Mouse (Mus musculus) heart, postnatal 10 days (tissue): Measurements from ENCODE around the gene Mea1. TPM values are rescaled to one million over a fixed set of nuclear protein-coding genes. Genes with fewer than 3 reads are reported as not detected.

ENCODE experiments used
- DNase-seq, 2 experiments: peaks; one replicate each; pipeline ENCODE4 v3.0.0; 2021
- intact Hi-C: fragments of 180-260 bp; cut with DNase I; formaldehyde crosslinking; loops from one replicate; pipeline ENCODE4 v1.15.1; 2025
- total RNA-seq, 2 experiments: library from RNA; stranded (reverse); gene quantifications; 2 replicates each; pipeline ENCODE4 v1.2.3; 2021

Mea1 gene
- total RNA-seq, 2 experiments from 2014 or later: 62.3 to 67.2 TPM

- DNase-seq: peak; percentile 71 to 80
- intact Hi-C loops: no loop called here
Observed at GRCm38 (mm10) chr17:46662730-46663129, 15.9 kb upstream of the Mea1 start.

DNA sequence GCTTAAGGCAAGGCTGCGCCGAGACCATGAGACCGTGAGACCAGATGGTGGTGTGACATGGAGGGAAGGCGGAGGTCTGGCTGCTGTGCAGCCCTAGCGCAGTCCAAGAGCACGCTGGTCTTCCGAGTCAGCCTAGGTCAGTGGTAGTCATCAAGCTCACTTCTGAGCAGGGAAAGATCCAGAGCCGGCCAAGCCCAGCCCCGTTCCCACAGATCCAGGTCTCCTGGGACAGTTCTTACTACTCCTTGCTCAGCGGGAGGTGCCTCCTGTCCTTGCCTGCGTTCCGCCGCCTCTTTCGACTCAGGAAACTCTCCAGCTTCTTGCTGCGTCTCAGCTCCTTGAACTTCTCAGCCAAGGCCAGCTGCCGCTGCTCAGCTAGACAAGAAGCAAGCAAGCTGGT is 10.9 kb upstream of the Mea1 start:
- DNase-seq: peak in 1 of 2 experiments; percentile 47
- intact Hi-C loops: no loop called here

GRCm38 (mm10) chr17:46669911-46670310 is 8.7 kb upstream of the Mea1 start:
- intact Hi-C loops: no loop called here
- no peak for DNase-seq

DNA sequence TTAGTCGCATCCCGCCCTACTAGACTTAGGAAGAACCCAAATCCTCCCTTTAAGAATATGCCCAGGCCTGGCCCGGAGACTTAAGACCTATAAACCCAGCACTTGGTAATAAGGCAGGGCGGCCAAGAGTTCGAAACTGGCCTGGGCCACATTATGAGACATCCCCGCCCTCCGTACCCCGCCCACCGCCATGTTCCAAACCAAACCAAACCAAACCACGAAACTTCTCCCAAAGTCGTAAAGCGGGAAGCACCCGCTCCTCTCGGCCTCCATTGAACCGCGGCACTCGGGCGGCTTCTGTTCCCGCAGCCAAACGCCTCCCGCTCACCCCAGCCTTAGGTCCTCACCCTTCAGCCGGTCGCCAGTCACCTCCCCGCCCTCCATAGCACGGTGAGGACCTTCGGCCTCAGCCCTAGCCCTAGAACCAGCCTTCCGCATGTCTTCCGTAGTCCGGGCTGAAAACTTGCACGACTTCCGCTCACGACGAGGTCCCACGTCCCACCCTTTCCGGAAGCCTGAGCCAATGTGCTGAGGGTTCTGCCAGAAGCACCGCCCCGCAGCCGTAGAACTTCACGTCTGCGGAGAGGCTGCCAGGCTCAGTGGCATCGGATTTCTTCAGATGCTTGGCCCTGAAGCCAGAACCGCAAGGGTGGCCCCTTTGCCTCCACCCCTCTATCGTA is 4.6 kb upstream of the Mea1 start, which contains the start of gene Rrp36:
Gene Rrp36 (minus strand): TSS at position 503 of the 680 bp plus-strand sequence.
- peak; percentile 95 to 97 for DNase-seq
- intact Hi-C loops: loop anchor here (1.0 to 2.0 kb wide), 2 partner anchors 24 to 41 kb away; partner anchors contain the start of gene Cul7

DNA sequence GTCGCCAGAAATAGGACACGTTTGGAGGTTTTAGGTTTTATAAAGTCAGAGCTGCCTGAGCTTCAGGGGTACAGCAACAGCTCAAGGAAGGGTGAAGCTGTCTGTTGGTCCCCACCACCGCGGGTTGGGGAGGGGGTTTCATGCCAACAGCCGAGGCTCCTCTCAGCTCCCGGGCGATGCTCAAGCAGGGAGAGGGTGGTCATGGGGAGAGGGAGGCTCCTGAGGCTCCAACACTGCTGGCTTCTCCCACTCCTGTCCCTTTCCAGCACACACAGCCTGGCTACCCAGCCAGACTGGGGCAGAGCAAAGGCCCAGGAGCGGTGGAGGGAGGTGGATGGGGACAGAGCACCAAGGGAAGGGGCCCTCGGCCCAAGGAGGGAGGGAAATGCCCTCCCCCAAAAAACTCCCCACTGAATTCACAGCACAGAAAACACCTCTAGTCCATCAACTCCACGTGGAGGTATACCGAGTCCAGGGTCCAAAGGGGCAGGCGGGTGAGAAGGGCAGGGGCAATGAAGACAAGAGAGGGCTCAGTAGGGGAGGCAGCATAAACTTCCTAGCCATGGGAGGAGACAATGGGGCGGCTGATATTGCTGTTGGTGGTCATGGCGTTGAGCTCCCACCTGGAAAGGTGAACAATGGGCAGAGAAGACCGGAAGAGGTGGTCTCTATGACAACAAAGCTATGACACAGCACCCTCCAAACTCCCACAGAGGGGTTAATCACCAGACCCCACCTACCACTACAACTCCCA is 3.9 kb upstream of the Mea1 start:
- intact Hi-C loops: loop anchor here (1.0 to 2.0 kb wide), 2 partner anchors 24 to 40 kb away; partner anchors contain the start of gene Cul7
- DNase-seq: no peak

DNA sequence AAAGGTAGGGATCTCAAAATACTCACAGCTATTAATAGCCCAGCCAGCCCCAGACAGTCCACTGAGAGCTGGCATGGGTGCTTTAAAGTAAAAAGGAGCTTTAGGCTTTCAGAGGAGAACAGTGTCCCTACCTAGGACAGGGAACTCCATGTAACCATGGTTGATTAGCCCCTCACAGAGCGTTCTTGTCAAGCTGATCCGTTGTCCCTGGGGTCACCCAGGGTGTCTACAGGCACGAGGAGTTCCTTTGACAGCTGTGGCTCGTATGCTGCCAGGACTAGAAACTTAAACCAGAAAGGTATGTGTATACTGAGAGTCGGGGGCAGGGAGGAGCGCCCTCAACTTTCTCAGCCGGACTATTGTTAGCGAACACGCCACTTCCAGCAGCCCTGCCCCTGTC is 318 bp downstream of the Mea1 start:
- DNase-seq: peak; percentile 52 to 60
- intact Hi-C loops: no loop called here

- DNase-seq: peak; percentile 67 to 68
- intact Hi-C loops: no loop called here
Observed at GRCm38 (mm10) chr17:46679843-46680759, 1.5 kb downstream of the Mea1 start.

- peak; percentile 97 for DNase-seq
- intact Hi-C loops: loop anchor here (1.0 kb wide), 1 partner anchor 22 kb away; no protein-coding TSS in a partner anchor
Observed at GRCm38 (mm10) chr17:46680760-46681373, 2.3 kb downstream of the Mea1 start, which contains the start of gene Klhdc3. Gene Klhdc3 (minus strand): TSS chr17:46680914.

GRCm38 (mm10) chr17:46681466-46682118 is 3.0 kb downstream of the Mea1 start:
- intact Hi-C loops: loop anchor here (1.0 kb wide), 1 partner anchor 22 kb away; no protein-coding TSS in a partner anchor
- peak in 1 of 2 experiments; percentile 40 for DNase-seq

DNA sequence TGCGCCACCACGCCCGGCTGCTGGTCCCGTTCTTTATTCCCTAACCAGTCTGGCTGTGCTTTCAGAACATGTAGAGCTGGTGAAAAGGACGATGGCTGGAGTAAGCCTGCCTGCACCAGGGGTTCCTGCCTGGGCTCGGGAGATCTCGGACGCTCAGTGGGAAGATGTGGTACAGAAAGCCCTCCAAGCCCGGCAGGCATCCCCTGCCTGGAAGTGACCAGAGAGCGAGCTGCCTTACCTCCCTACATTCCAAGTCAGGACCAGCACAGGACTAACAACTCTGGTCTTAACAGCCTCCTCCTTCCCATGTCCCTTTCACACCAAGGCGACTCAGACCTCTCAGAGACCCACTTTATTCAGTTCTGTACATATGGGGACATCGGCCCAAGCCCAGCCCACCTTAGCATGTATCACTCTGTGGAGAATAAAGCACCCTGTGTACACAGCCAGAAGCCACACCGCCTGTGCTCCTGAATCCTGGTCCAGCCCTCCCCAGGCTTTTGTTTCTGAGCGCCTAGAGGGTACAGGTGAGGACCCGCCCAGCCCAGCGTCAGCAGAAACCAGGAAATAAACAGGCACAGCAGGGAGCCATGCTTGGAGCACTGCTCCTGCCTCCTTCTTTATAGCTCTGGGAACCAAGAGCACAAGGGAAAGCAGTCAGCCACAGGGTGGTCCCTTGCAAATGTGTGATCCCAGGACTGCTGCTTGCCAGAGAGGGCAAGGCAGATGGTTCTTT is 4.2 kb downstream of the Mea1 start:
- intact Hi-C loops: no loop called here

GRCm38 (mm10) chr17:46685913-46686312 is 7.3 kb downstream of the Mea1 start:
- no peak for DNase-seq
- intact Hi-C loops: no loop called here

More for the DNA sequence above, 4.2 kb downstream of the Mea1 start:
- no peak for DNase-seq

DNA sequence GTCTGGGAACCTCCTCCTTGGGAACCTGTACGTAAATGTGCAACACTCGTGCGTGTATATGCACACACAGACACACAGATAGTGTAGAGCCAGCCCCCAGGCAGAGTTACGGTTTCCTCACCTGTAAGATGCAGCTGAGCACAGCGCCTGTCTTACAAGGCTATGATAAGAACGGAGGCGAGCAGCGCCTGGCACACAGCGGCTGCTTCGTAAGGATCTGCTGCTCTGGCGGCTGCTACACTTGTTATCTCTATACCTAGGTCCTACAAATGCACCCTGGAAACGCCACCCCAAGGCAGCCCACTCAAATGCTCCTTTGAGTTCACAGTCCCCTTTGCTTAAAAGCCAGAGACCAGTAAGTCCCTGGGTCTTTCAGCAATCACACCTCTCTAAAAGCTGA is 12.1 kb downstream of the Mea1 start:
- no peak for DNase-seq
- intact Hi-C loops: no loop called here

GRCm38 (mm10) chr17:46691390-46691789 is 12.8 kb downstream of the Mea1 start:
- DNase-seq: no peak
- intact Hi-C loops: no loop called here

DNA sequence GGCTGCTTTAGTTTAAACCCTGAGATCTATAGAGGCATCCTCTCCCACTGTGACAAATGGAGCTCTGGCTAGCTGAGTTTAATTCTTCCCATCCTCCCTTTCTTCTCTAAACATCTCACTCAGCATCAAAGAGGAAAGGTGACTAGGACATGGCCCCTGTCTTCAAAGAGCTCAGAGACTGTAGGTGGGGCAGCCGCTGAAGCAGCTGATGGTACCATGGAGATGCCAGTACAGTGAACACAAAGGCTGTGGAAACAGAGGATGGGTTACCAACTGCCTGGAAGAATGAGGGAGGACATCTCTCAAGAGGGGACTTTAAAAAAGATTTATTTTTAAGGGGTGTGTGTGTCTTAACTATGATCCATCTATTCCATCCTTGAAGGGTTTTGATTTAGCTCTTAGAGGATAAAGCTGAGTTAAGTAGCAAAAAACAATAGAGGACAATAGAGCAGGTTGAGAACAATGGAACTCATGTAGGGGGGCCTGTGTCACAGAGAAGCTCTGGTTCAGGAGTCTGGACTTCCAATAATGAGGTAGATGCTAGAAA is 16.0 kb downstream of the Mea1 start:
- intact Hi-C loops: no loop called here
- DNase-seq: no peak

- DNase-seq: no peak
Observed at GRCm38 (mm10) chr17:46698515-46698914, 19.9 kb downstream of the Mea1 start.

GRCm38 (mm10) chr17:46699245-46699644 is 20.7 kb downstream of the Mea1 start:
- DNase-seq: no peak
- intact Hi-C loops: no loop called here

More at GRCm38 (mm10) chr17:46698515-46698914, 19.9 kb downstream of the Mea1 start:
- intact Hi-C loops: no loop called here

- intact Hi-C loops: loop anchor here (10.0 kb wide), 1 partner anchor 145 kb away; the partner anchor contains the start of gene Srf
- DNase-seq: no peak
Observed at GRCm38 (mm10) chr17:46699912-46700311, 21.3 kb downstream of the Mea1 start.

GRCm38 (mm10) chr17:46701489-46701888 is 22.9 kb downstream of the Mea1 start:
- no peak for DNase-seq

More at GRCm38 (mm10) chr17:46701489-46701888, 22.9 kb downstream of the Mea1 start:
- intact Hi-C loops: loop anchor here (10.0 kb wide), 1 partner anchor 147 kb away; the partner anchor contains the start of gene Srf
